Mouse (Mus musculus) liver, embryonic 18 days (tissue): ENCODE results near the gene Ubap1. TPM values are rescaled to one million over a fixed set of nuclear protein-coding genes. Genes with fewer than 3 reads are reported as not detected.

ENCODE experiments used
- polyA plus RNA-seq: library from polyadenylated mRNA; depleted of rRNA; stranded (reverse); fragments of >200 nt; gene quantifications from 2 replicates; pipeline ENCODE4 v1.2.3, GENCODE M21; 2012; rRNA removed

The Ubap1 gene
- polyA plus RNA-seq, result 18.2 and 20.4 TPM in 2 replicates

DNA sequence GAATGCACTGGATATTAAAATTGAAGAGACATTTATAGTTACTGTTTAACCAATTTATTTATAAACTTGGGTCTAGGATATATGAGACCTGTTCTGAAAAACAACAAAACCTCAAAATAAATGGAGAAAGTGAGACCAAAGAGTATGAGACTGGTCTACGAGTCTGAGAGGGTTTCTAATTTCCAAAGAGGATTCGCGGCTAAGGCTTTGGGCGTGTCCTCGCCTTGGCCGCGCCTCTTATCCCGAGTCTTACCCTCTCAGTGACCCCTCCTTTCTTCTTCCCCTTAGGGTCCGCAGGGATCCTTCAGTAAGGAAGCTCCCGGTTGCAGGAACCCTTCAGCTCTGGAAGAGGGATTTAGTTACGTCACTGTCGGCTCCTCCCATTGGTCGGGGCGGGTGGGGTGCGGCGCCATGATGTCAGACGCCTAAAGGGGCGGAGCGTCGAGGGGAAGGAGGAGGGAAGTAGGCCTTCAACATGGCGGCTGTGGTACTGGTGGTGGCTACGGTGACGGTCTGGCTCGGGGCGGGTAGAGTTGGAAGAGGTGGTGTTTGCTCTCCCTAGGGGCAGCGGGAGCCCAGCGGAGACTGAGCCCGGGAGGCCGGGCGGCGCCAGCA, at the start of gene Ubap1:
Gene Ubap1 (plus strand): TSS at position 413 of the 615 bp plus-strand sequence.

DNA sequence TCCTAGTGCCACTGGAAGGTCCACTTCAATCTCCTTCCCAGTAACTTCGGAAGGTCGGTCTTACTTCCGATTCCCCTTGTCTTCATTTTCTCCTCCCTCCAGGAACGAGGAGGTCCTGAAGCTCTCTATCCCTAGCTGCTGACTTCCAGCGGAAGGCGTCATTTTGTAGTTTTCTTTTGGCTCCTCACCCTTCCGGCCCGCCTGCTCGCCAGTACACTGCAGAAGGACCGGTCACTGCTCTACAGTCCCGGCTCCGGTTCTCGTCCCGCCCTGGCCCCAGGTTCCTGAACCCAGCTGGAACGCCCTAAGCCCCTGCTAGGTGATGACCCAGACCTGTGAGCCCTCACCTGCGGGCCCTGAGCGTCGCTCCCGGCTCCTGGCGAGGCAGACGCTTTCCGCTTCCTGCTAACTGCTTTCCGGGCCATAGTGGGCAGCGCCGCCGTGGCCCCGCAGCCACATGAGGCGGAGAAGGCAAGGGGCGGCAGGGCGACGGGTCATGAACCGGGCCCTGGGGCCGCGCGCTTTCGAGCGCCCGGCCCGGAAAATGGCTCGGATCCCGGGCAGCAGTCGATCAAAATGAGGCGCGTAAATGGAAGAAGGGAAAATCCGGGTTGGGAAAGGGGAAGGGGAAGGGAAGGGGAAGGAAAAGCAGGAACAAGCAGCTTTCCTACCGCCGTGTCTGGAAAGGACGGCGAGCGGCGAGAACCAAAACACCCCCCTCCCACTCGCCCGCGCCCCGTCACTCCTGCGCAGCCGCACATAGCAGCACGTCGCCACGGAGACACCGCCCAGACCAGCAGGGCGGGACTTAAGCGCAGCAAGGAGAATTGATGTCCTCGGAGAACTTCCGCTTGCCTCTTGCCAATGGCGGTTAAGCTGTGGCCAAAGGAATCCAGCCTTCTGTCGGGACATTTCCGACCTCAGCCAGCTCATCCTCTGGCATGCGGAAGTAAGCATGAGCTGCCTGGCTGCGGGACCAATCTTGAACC, 34.4 kb upstream of the Ubap1 start, which contains the start of gene Dcaf12:
Gene Dcaf12 (minus strand): TSS at position 749 of the 989 bp plus-strand sequence.

Other genes starting within 250 kb of the Ubap1 start
- 5.4 and 6.6 TPM in 2 replicates for gene Nol6, start 224.5 kb upstream of the Ubap1 start, polyA plus RNA-seq
- 49.8 and 63.0 TPM in 2 replicates for gene Ube2r2, start 213.3 kb upstream of the Ubap1 start, polyA plus RNA-seq
- gene Ubap2, start 73.9 kb upstream of the Ubap1 start, polyA plus RNA-seq, result 8.2 and 9.7 TPM in 2 replicates
- gene Dcaf12, start 34.1 kb upstream of the Ubap1 start, polyA plus RNA-seq, result 26.1 and 26.8 TPM in 2 replicates
- gene Kif24, start 115.9 kb downstream of the Ubap1 start, polyA plus RNA-seq, result 1.8 and 1.9 TPM in 2 replicates
- 11.7 and 12.6 TPM in 2 replicates for gene Nudt2, start 116.2 kb downstream of the Ubap1 start, polyA plus RNA-seq
- 2.4 and 2.8 TPM in 2 replicates for gene AI464131, start 154.1 kb downstream of the Ubap1 start, polyA plus RNA-seq
- 0.02 and 0.03 TPM in 2 replicates for gene 1110017D15Rik, start 168.3 kb downstream of the Ubap1 start, polyA plus RNA-seq
- 2.5 and 2.7 TPM in 2 replicates for gene Fam219a, start 220.5 kb downstream of the Ubap1 start, polyA plus RNA-seq
- gene Dnaic1, start 220.8 kb downstream of the Ubap1 start, polyA plus RNA-seq, result 3.5 and 3.7 TPM in 2 replicates